Mouse (Mus musculus) liver, adult 2 months (tissue): ENCODE results near the gene Lrrc3c.

Experiments used
- CTCF ChIP-seq: fragments of 200-500 bp; IDR thresholded peaks from 2 replicates; pipeline ENCODE4 v1.5.1; 2011; ENCODE audit warnings: low read depth, low read length, control low read depth
- POLR2A ChIP-seq: fragments of 200-500 bp; IDR thresholded peaks from 2 replicates; pipeline ENCODE4 v1.6.1; 2011; ENCODE audit warnings: low read length, control low read depth; ENCODE audit not compliant: insufficient read depth; ENCODE audit errors: extremely low read depth

- TF ChIP-seq CTCF = no peak
- TF ChIP-seq POLR2A = no peak
Measured at GRCm38 (mm10) chr11:98589306-98589705, 8.8 kb upstream of the Lrrc3c start.
